8 mouse cellular contexts compared by ENCODE assay signal in genomic region chr9:102720567-102721167, GRCm38 (mm10). TPM values are rescaled to one million over a fixed set of nuclear protein-coding genes. Genes with fewer than 3 reads are reported as not detected.
DNase-seq lines count a peak whose midpoint lies in the region; ATAC-seq lines count a peak whose summit lies in the region.

No protein-coding gene starts in this region.

- DNase-seq in heart, postnatal 14 days = no peak
- peak; percentile 43 for DNase-seq in NIH3T3 (ENCODE audit: low read depth)
- no peak for DNase-seq in midbrain, embryonic 11.5 days (ENCODE audit: low spot score, missing footprints)
- no peak for DNase-seq in left cerebral cortex, adult 18-20 months (ENCODE audit: low spot score in 2 of 2)
- DNase-seq in urinary bladder, postnatal 36 days (ENCODE audit: low spot score in 2 of 2) = no peak
- DNase-seq in cerebellum, postnatal 4 days (ENCODE audit: low spot score in 2 of 2) = no peak

- peaks cover 74% of the 10 kb centered on the region for H3K4me1 ChIP-seq in heart, embryonic 12.5 days (replicated peaks)
- peaks cover 73% of the 10 kb centered on the region for H3K4me1 ChIP-seq in hindbrain, embryonic 12.5 days
- H3K4me1 ChIP-seq in midbrain, embryonic 11.5 days (ENCODE audit: control insufficient read depth, insufficient read depth, low read length) = peaks cover 69% of the 10 kb centered on the region

- no peak for ATAC-seq in heart, embryonic 12.5 days (ENCODE audit: insufficient number of reproducible peaks, low FRiP score)
- ATAC-seq in hindbrain, embryonic 12.5 days (ENCODE audit: low FRiP score) = no peak
- no peak for ATAC-seq in midbrain, embryonic 11.5 days (ENCODE audit: low FRiP score)

- peak overlapping the region; percentile 76 for H3K4me2 ChIP-seq in heart, embryonic 12.5 days
- peak overlapping the region; percentile 82 for H3K4me2 ChIP-seq in hindbrain, embryonic 12.5 days (replicated peaks)
- peak overlapping the region; percentile 83 for H3K4me2 ChIP-seq in midbrain, embryonic 11.5 days

- H3K27me3 ChIP-seq in heart, embryonic 12.5 days (replicated peaks) = no peaks in the 10 kb centered on the region
- H3K27me3 ChIP-seq in hindbrain, embryonic 12.5 days = 0 out of 2 replicates have a peak, but pooled peaks cover under 1% of the 10 kb centered on the region
- H3K27me3 ChIP-seq in midbrain, embryonic 11.5 days (ENCODE audit: control insufficient read depth, insufficient read depth, low read length) = no peaks in the 10 kb centered on the region

- peak overlapping the region; percentile 70 for H3K27ac ChIP-seq in heart, embryonic 12.5 days (ENCODE audit: poor library complexity, severe bottlenecking)
- H3K27ac ChIP-seq in hindbrain, embryonic 12.5 days = peak overlapping the region; percentile 98; the same call in 1 of the 2 replicates
- no peak overlapping the region for H3K27ac ChIP-seq in midbrain, embryonic 11.5 days (ENCODE audit: low read depth, low read length)

- H3K9ac ChIP-seq in heart, embryonic 12.5 days = peak overlapping the region; percentile 97
- peak overlapping the region; percentile 98 for H3K9ac ChIP-seq in hindbrain, embryonic 12.5 days
- H3K9ac ChIP-seq in midbrain, embryonic 11.5 days (ENCODE audit: low read length) = peak overlapping the region; percentile 99

- H3K9me3 ChIP-seq in heart, embryonic 12.5 days (replicated peaks) = no peaks in the 10 kb centered on the region
- H3K9me3 ChIP-seq in hindbrain, embryonic 12.5 days (replicated peaks) = no peaks in the 10 kb centered on the region
- H3K9me3 ChIP-seq in midbrain, embryonic 11.5 days (ENCODE audit: control insufficient read depth, low read length) = no peaks in the 10 kb centered on the region

- intact Hi-C loops in heart, postnatal 14 days (cut with DNase I) = no loop called here

- H3K36me3 ChIP-seq in heart, embryonic 12.5 days = peaks cover 59% of the 10 kb centered on the region
- H3K36me3 ChIP-seq in hindbrain, embryonic 12.5 days = peaks cover 53% of the 10 kb centered on the region
- H3K36me3 ChIP-seq in midbrain, embryonic 11.5 days (ENCODE audit: control insufficient read depth, insufficient read depth, low read length) = peaks cover 40% of the 10 kb centered on the region

- H3K4me3 ChIP-seq in heart, embryonic 12.5 days = peak overlapping the region; percentile 84
- H3K4me3 ChIP-seq in hindbrain, embryonic 12.5 days = peak overlapping the region; percentile 80
- H3K4me3 ChIP-seq in midbrain, embryonic 11.5 days (ENCODE audit: low read depth, low read length) = peak overlapping the region; percentile 85

- 44% methylated on average over 18 of the region's 18 CpGs for WGBS in heart, embryonic 12.5 days
- 52% methylated on average over 18 of the region's 18 CpGs for WGBS in hindbrain, embryonic 12.5 days
- WGBS in midbrain, embryonic 11.5 days = 65% methylated on average over 18 of the region's 18 CpGs

RNA-seq across cellular contexts. Expression of gene Amotl2, which starts 4.2 kb away (rescaled TPM):
- 59.2 and 61.6 TPM in 2 replicates for polyA plus RNA-seq in heart, embryonic 12.5 days (2016; fragmentation: Nextera tagmentation; extraction: Ambion mirVana)
- 10 to 100 TPM; 61.6 to 64.6 TPM for total RNA-seq in heart, postnatal 14 days (2021)
- 109 and 110 TPM in 2 replicates for polyA plus RNA-seq in hindbrain, embryonic 12.5 days (2016; fragmentation: Nextera tagmentation; extraction: Ambion mirVana)
- polyA plus RNA-seq in midbrain, embryonic 11.5 days (2014; fragmentation: Nextera tagmentation; extraction: Ambion mirVana) = 47.0 and 58.0 TPM in 2 replicates
- total RNA-seq in left cerebral cortex, adult 18-20 months (2021) = 10 to 100 TPM; 19.5 to 20.5 TPM
